Mouse (Mus musculus): ENCODE data around the gene Gm10762. TPM values are rescaled to one million over a fixed set of nuclear protein-coding genes. Genes with fewer than 3 reads are reported as not detected.
A peak's percentile ranks its signal among the peaks of the same experiment; 100 is the strongest.

Gene Gm10762
- polyA plus RNA-seq, 1 experiment from 2014 or later: 9.9 TPM

- DNase-seq: no peak
- Histone ChIP-seq H3K9ac (replicated peaks) (no peak overlapping the region), H3K27ac (ENCODE audit: low read depth) (no peak overlapping the region), H3K27me3 (ENCODE audit: insufficient read depth, low read length) (no peaks in the 10 kb centered on the region), H3K9me3 (ENCODE audit: low read length) (no peaks in the 10 kb centered on the region), H3K36me3 (replicated peaks; ENCODE audit: insufficient read depth, low read length) (no peaks in the 10 kb centered on the region), H3K4me3 (ENCODE audit: low read depth, low read length) (no peak overlapping the region), H3K4me2 (ENCODE audit: low read depth, low read length) (no peak overlapping the region), H3K4me1 (ENCODE audit: insufficient read depth) (peaks cover 5% of the 10 kb centered on the region; the same call in 1 of the 2 replicates)
- ATAC-seq: no peak
- TF ChIP-seq CTCF (IDR thresholded peaks at IDR 0.05; ENCODE audit: low read depth): no peak
- TF ChIP-seq EP300 (IDR thresholded peaks at IDR 0.05; ENCODE audit: low read depth): no peak
Measured at GRCm38 (mm10) chr2:128972301-128972700, 4.8 kb upstream of the Gm10762 start.

DNA sequence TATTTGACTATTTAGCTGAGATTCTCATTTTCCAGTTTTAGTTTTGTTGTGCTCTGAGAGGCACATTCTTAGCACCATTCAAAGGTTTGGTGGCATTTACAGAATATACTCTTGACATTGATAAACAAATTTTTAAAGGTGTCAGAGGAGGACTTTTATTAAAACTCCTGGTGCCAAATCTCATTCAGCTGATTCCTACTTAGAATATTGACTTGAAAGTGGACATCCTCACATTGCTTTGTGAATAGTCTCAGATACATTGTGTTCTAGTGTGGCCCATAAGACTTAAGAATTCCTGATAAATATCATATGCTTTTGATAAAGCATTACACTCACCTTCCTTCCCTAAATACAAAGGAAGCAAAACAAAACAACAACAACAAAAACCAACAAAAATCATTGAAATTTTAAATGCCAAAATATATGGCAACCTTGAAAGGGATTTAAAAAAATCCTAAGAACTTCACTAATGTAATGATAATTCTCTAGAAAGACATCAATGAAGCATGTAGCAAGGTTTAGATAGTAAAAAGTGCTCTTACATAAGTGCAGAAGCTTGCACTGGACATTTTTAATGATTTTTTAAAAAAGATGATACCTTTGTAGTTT is 1.1 kb upstream of the Gm10762 start:
- no peak for DNase-seq
- Histone ChIP-seq H3K9ac (replicated peaks) (peak overlapping the region; percentile 94), H3K4me2 (ENCODE audit: low read depth, low read length) (peak overlapping the region; percentile 72), H3K27me3 (ENCODE audit: insufficient read depth, low read length) (no peaks in the 10 kb centered on the region), H3K4me3 (ENCODE audit: low read depth, low read length) (peak overlapping the region; percentile 86), H3K9me3 (ENCODE audit: low read length) (no peaks in the 10 kb centered on the region), H3K36me3 (replicated peaks; ENCODE audit: insufficient read depth, low read length) (no peaks in the 10 kb centered on the region), H3K4me1 (ENCODE audit: insufficient read depth) (peaks cover 7% of the 10 kb centered on the region; the same call in 1 of the 2 replicates), H3K27ac (ENCODE audit: low read depth) (peak overlapping the region; percentile 99; the same call in 1 of the 2 replicates)
- TF ChIP-seq CTCF (IDR thresholded peaks at IDR 0.05; ENCODE audit: low read depth) (no peak), EP300 (IDR thresholded peaks at IDR 0.05; ENCODE audit: low read depth) (no peak)
- no peak for ATAC-seq

DNA sequence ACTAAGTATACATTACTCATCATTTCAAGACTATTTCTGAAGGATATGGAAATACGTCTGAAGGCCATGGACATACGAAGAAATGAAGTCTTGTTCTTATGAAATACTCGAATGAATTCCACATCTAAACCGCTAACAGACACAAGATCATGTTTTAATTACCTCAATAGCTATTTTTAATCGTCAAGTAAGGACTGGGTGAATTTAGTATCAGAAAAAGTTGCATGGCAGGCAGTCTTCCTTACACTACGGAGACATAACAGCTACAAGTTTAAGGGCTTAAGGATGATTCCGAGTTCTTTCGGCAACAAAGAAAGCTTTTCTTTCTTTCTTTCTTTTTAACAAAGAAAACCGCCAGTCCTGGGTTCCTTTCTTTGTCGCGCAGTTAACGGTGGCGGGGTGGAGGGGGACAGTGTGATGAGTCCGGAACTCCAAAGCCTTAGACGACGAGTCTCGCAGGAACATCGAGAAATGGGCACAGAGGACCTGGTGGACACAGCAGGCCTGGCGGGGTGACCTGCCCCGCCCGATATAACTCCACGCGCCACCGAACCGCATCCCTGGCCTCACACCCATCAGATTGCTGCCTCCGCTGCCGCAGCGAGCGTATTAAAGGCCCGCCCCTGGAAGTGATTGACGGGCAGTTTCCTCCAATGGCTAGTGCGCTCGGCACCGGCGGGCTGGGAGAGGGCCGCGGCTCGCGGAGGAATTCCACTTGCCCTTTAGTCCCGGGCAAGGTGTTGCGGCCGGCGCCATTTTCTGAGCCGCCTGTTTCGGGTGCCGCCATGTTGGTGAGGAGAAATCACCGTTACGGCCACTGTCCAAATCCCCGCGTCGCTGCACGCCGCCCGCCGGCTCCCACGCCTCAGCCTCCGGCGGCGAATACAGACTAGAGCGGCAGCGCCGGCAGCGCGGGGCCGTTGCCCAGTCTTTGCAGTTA is 614 bp downstream of the Gm10762 start, which contains the start of gene Zc3h6:
Gene Zc3h6 (plus strand): TSS at position 762 of the 940 bp plus-strand sequence.
- under 1% methylated on average over 65 of the region's 65 CpGs for WGBS (ENCODE audit: insufficient replicate concordance)
- DNase-seq (peak; percentile 99), ATAC-seq (peak; percentile 97)
- peak within 1 kb of the TSS; percentile 86 for H3K4me3 ChIP-seq (ENCODE audit: low read depth, low read length)
- TF ChIP-seq CTCF (IDR thresholded peaks at IDR 0.05; ENCODE audit: low read depth) (no peak), EP300 (IDR thresholded peaks at IDR 0.05; ENCODE audit: low read depth) (peak; percentile 47; the same call in 1 of the 2 replicates)
- peak within 1 kb of the TSS; percentile 72 for H3K4me2 ChIP-seq (ENCODE audit: low read depth, low read length)
- H3K9me3 ChIP-seq (ENCODE audit: low read length): no peaks in the 10 kb centered on the region
- peaks cover 5% of the 10 kb centered on the region; the same call in 1 of the 2 replicates for H3K4me1 ChIP-seq (ENCODE audit: insufficient read depth)
- no peaks in the 10 kb centered on the region for H3K36me3 ChIP-seq (replicated peaks; ENCODE audit: insufficient read depth, low read length)
- H3K27ac ChIP-seq (ENCODE audit: low read depth): peak within 1 kb of the TSS; percentile 99
- H3K9ac ChIP-seq (replicated peaks): peak within 1 kb of the TSS; percentile 94
- no peaks in the 10 kb centered on the region for H3K27me3 ChIP-seq (ENCODE audit: insufficient read depth, low read length)

DNA sequence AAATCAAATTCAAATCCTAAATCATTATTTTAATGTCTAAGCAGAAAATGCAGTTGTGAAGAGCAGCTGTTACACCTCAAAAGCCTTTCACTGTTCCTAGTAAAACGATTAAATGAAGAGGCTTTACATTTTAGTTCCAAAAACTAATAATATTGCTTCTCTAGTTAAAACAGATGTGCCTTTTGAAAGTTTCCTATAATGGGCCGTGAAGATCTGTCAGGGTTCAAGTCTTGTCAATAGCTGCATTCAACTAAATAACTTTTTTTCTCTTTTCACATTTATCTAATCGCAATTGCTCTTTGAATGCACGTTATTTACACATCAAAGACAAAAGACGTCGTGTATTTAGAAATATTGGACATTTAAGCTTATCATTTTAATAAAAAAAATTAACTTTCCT is 1.3 kb downstream of the Gm10762 start:
- no peaks in the 10 kb centered on the region for H3K27me3 ChIP-seq (ENCODE audit: insufficient read depth, low read length)
- H3K4me2 ChIP-seq (ENCODE audit: low read depth, low read length): peak overlapping the region; percentile 72
- TF ChIP-seq CTCF (IDR thresholded peaks at IDR 0.05; ENCODE audit: low read depth) (no peak), EP300 (IDR thresholded peaks at IDR 0.05; ENCODE audit: low read depth) (no peak)
- 0 out of 2 replicates have a peak overlapping the region, but pooled peaks have one; percentile 32 for H3K9ac ChIP-seq (replicated peaks)
- H3K36me3 ChIP-seq (replicated peaks; ENCODE audit: insufficient read depth, low read length): no peaks in the 10 kb centered on the region
- DNase-seq (no peak), ATAC-seq (no peak)
- peak overlapping the region; percentile 99 for H3K27ac ChIP-seq (ENCODE audit: low read depth)
- H3K9me3 ChIP-seq (ENCODE audit: low read length): no peaks in the 10 kb centered on the region
- peak overlapping the region; percentile 86 for H3K4me3 ChIP-seq (ENCODE audit: low read depth, low read length)
- WGBS (ENCODE audit: insufficient replicate concordance): 25% methylated on average over 6 of the region's 6 CpGs
- H3K4me1 ChIP-seq (ENCODE audit: insufficient read depth): peaks cover 5% of the 10 kb centered on the region; the same call in 1 of the 2 replicates

- Histone ChIP-seq H3K27me3 (ENCODE audit: insufficient read depth, low read length) (no peaks in the 10 kb centered on the region), H3K4me1 (ENCODE audit: insufficient read depth) (peaks cover 5% of the 10 kb centered on the region; the same call in 1 of the 2 replicates), H3K9me3 (ENCODE audit: low read length) (no peaks in the 10 kb centered on the region), H3K4me2 (ENCODE audit: low read depth, low read length) (no peak overlapping the region), H3K36me3 (replicated peaks; ENCODE audit: insufficient read depth, low read length) (no peaks in the 10 kb centered on the region), H3K27ac (ENCODE audit: low read depth) (0 out of 2 replicates have a peak overlapping the region, but pooled peaks have one; percentile 99), H3K9ac (replicated peaks) (no peak overlapping the region), H3K4me3 (ENCODE audit: low read depth, low read length) (no peak overlapping the region)
- no peak for DNase-seq
- ATAC-seq: no peak
- WGBS (ENCODE audit: insufficient replicate concordance): 67% methylated on average over 5 of the region's 5 CpGs
- TF ChIP-seq CTCF (IDR thresholded peaks at IDR 0.05; ENCODE audit: low read depth): no peak
- TF ChIP-seq EP300 (IDR thresholded peaks at IDR 0.05; ENCODE audit: low read depth): no peak
Measured at GRCm38 (mm10) chr2:128965505-128966105, 1.9 kb downstream of the Gm10762 start.

DNA sequence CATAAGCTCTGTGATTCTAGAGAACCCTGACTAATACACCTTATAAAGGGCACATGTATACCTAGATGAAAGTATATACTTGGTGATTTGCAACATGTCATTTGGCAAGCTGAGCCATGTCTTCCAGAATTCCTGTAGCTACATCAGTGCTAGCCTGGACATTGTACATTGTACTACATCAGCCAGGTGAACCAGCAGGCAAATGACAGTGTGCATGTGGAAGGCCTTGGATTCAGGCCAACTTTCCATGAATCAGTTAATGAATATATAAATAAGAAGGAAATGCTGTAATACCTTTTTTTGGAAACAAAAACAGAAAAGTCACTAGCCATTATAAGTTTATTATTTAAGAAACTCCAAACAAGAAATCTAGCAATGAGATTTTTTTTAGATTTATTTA is 13.3 kb downstream of the Gm10762 start:
- ATAC-seq (no peak), DNase-seq (no peak)
- TF ChIP-seq CTCF (IDR thresholded peaks at IDR 0.05; ENCODE audit: low read depth) (no peak), EP300 (IDR thresholded peaks at IDR 0.05; ENCODE audit: low read depth) (no peak)

More for the DNA sequence above, 13.3 kb downstream of the Gm10762 start:
- Histone ChIP-seq H3K27ac (ENCODE audit: low read depth) (no peak overlapping the region), H3K36me3 (replicated peaks; ENCODE audit: insufficient read depth, low read length) (no peaks in the 10 kb centered on the region), H3K4me2 (ENCODE audit: low read depth, low read length) (no peak overlapping the region), H3K9ac (replicated peaks) (no peak overlapping the region), H3K27me3 (ENCODE audit: insufficient read depth, low read length) (no peaks in the 10 kb centered on the region), H3K9me3 (ENCODE audit: low read length) (no peaks in the 10 kb centered on the region), H3K4me3 (ENCODE audit: low read depth, low read length) (no peak overlapping the region), H3K4me1 (ENCODE audit: insufficient read depth) (no peaks in the 10 kb centered on the region)

All from liver, postnatal 0 days (tissue).